In genomic region chr3:90491350-90491749, GRCm38 (mm10) we compare ENCODE assay signal across 8 mouse cellular contexts. TPM values are rescaled to one million over a fixed set of nuclear protein-coding genes. Genes with fewer than 3 reads are reported as not detected.
DNase-seq lines count a peak whose midpoint lies in the region; ATAC-seq and TF ChIP-seq lines count a peak whose summit lies in the region.

No protein-coding gene starts in this region.

- peak; percentile 50 for DNase-seq in adrenal gland, postnatal 14 days
- DNase-seq in adrenal gland, adult 8-10 months = no peak
- DNase-seq in kidney, postnatal 0 days (ENCODE audit: low spot score) = peak; percentile 43
- peak; percentile 70 for DNase-seq in T-cell, adult 2 months (ENCODE audit: low spot score)
- DNase-seq in limb, embryonic 14.5 days (ENCODE audit: low spot score) = peak; percentile 27
- DNase-seq in frontal cortex, postnatal 14 days (ENCODE audit: low spot score in 2 of 2) = no peak

- peaks cover 11% of the 10 kb centered on the region for H3K79me2 ChIP-seq in myocyte (ENCODE audit: control insufficient read depth, insufficient read depth)

- H3K4me3 ChIP-seq in kidney, postnatal 0 days (replicated peaks; ENCODE audit: low read depth, low read length) = no peak overlapping the region
- H3K4me3 ChIP-seq in kidney, embryonic 14.5 days (ENCODE audit: low read length) = no peak overlapping the region
- no peak overlapping the region for H3K4me3 ChIP-seq in limb, embryonic 14.5 days (replicated peaks; ENCODE audit: low read length)
- peak overlapping the region; percentile 30 for H3K4me3 ChIP-seq in myocyte

- no peaks in the 10 kb centered on the region for H3K27me3 ChIP-seq in kidney, postnatal 0 days (ENCODE audit: insufficient read depth, low read length)
- no peaks in the 10 kb centered on the region for H3K27me3 ChIP-seq in kidney, embryonic 14.5 days (ENCODE audit: control insufficient read depth, insufficient read depth, low read length)
- H3K27me3 ChIP-seq in limb, embryonic 14.5 days (ENCODE audit: control insufficient read depth, insufficient read depth, low read length) = no peaks in the 10 kb centered on the region
- H3K27me3 ChIP-seq in myocyte (ENCODE audit: control insufficient read depth, insufficient read depth, insufficient read length) = no peaks in the 10 kb centered on the region

- no peaks in the 10 kb centered on the region for H3K9me3 ChIP-seq in kidney, postnatal 0 days (replicated peaks; ENCODE audit: low read length)
- no peaks in the 10 kb centered on the region for H3K9me3 ChIP-seq in kidney, embryonic 14.5 days (ENCODE audit: control insufficient read depth, low read length)
- H3K9me3 ChIP-seq in limb, embryonic 14.5 days (ENCODE audit: control insufficient read depth, low read length) = no peaks in the 10 kb centered on the region

- peak; percentile 48; the same call in 1 of the 2 replicates for TF ChIP-seq CTCF in kidney, postnatal 0 days (IDR thresholded peaks at IDR 0.05; ENCODE audit: low read depth)

- no peak; the same call in 1 of the 2 replicates for ATAC-seq in kidney, postnatal 0 days (replicated peaks; ENCODE audit: low FRiP score, low read depth)
- no peak for ATAC-seq in kidney, embryonic 14.5 days (ENCODE audit: low FRiP score, low TSS enrichment)
- ATAC-seq in limb, embryonic 14.5 days (ENCODE audit: low FRiP score, low read depth) = no peak

- no peak overlapping the region for H3K4me2 ChIP-seq in kidney, postnatal 0 days (ENCODE audit: low read length)
- no peak overlapping the region for H3K4me2 ChIP-seq in kidney, embryonic 14.5 days (replicated peaks; ENCODE audit: low read depth, low read length)
- no peak overlapping the region for H3K4me2 ChIP-seq in limb, embryonic 14.5 days (replicated peaks; ENCODE audit: low read depth, low read length, severe bottlenecking)
- peak overlapping the region; percentile 16 for H3K4me2 ChIP-seq in myocyte (ENCODE audit: low read depth)

- 38% methylated on average over 2 of the region's 2 CpGs for WGBS in kidney, postnatal 0 days
- 40% methylated on average over 2 of the region's 2 CpGs for WGBS in kidney, embryonic 14.5 days
- 46% methylated on average over 2 of the region's 2 CpGs for WGBS in limb, embryonic 14.5 days

- H3K36me3 ChIP-seq in kidney, postnatal 0 days (ENCODE audit: insufficient read depth, low read length) = peaks cover 14% of the 10 kb centered on the region; the same call in 1 of the 2 replicates
- peaks cover 40% of the 10 kb centered on the region for H3K36me3 ChIP-seq in kidney, embryonic 14.5 days (ENCODE audit: control insufficient read depth, insufficient read depth, low read length)
- H3K36me3 ChIP-seq in limb, embryonic 14.5 days (ENCODE audit: control insufficient read depth, insufficient read depth, low read length) = peaks cover 36% of the 10 kb centered on the region
- peaks cover 30% of the 10 kb centered on the region for H3K36me3 ChIP-seq in myocyte (ENCODE audit: control insufficient read depth, insufficient read depth)

- peak overlapping the region; percentile 97 for H3ac ChIP-seq in myocyte (ENCODE audit: control insufficient read depth, insufficient read length)

- H3K9ac ChIP-seq in kidney, postnatal 0 days (ENCODE audit: low read depth, low read length) = no peak overlapping the region
- H3K9ac ChIP-seq in kidney, embryonic 14.5 days (ENCODE audit: low read depth, low read length) = no peak overlapping the region
- H3K9ac ChIP-seq in limb, embryonic 14.5 days (ENCODE audit: low read depth, low read length, severe bottlenecking) = no peak overlapping the region

- no peaks in the 10 kb centered on the region for H3K4me1 ChIP-seq in kidney, postnatal 0 days (replicated peaks; ENCODE audit: insufficient read depth, low read length)
- peaks cover 6% of the 10 kb centered on the region for H3K4me1 ChIP-seq in kidney, embryonic 14.5 days (ENCODE audit: control insufficient read depth, insufficient read depth, low read length)
- peaks cover 6% of the 10 kb centered on the region for H3K4me1 ChIP-seq in limb, embryonic 14.5 days (ENCODE audit: control insufficient read depth, insufficient read depth, low read length)

- no peak for TF ChIP-seq POLR2A in limb, embryonic 14.5 days (IDR thresholded peaks at IDR 0.05; ENCODE audit: borderline replicate concordance, extremely low read depth, insufficient read depth, insufficient read length)
- no peak for TF ChIP-seq POLR2A in myocyte (IDR thresholded peaks at IDR 0.05; ENCODE audit: insufficient read length, low read depth)

- no peak overlapping the region for H3K27ac ChIP-seq in kidney, postnatal 0 days
- H3K27ac ChIP-seq in kidney, embryonic 14.5 days (ENCODE audit: low read depth, low read length) = no peak overlapping the region
- no peak overlapping the region for H3K27ac ChIP-seq in limb, embryonic 14.5 days (replicated peaks; ENCODE audit: low read depth, low read length)

TF ChIP-seq in myocyte, 11 proteins besides CTCF, POLR2A, EP300 and RAD21:
- no peak for TF ChIP-seq E2F4 (IDR thresholded peaks at IDR 0.05; ENCODE audit: insufficient read depth)
- TF ChIP-seq CEBPB (IDR thresholded peaks at IDR 0.05; ENCODE audit: insufficient read depth, poor library complexity, severe bottlenecking) = no peak
- no peak for TF ChIP-seq MYOD1 (IDR thresholded peaks at IDR 0.05; ENCODE audit: control insufficient read depth in 1 of 3, insufficient read length in 2 of 3, low read depth in 2 of 3)
- no peak for TF ChIP-seq TCF12 (IDR thresholded peaks at IDR 0.05; ENCODE audit: insufficient read depth, poor library complexity, severe bottlenecking)
- no peak for TF ChIP-seq POLR2AphosphoS2 (IDR thresholded peaks at IDR 0.05; ENCODE audit: insufficient read length, low read depth)
- TF ChIP-seq SRF (IDR thresholded peaks at IDR 0.05; ENCODE audit: control insufficient read depth, insufficient read length, low read depth) = no peak
- no peak for TF ChIP-seq REST (IDR thresholded peaks at IDR 0.05; ENCODE audit: insufficient read depth, insufficient read length)
- no peak for TF ChIP-seq TCF3 (IDR thresholded peaks at IDR 0.05; ENCODE audit: insufficient read length, low read depth)
- TF ChIP-seq MAX (IDR thresholded peaks at IDR 0.05; ENCODE audit: low read depth) = no peak
- TF ChIP-seq MYOG (IDR thresholded peaks at IDR 0.05; ENCODE audit: control insufficient read depth in 1 of 3, insufficient read depth in 1 of 3, insufficient read length in 2 of 3, low read depth in 2 of 3) = no peak
- TF ChIP-seq USF1 (IDR thresholded peaks at IDR 0.05; ENCODE audit: low read depth) = no peak
TF ChIP-seq in myocyte: peak in this region for 0.

RNA-seq across cellular contexts. Expression of gene Snapin, which starts 0.5 kb away (rescaled TPM):
- total RNA-seq in adrenal gland, postnatal 14 days (2021) = 46.1 and 49.2 TPM in 2 replicates
- total RNA-seq in adrenal gland, adult 8-10 months (2022) = 100 to 1,000 TPM in 1 of 4 experiments, 10 to 100 TPM in 3; 73.3 to 105 (median 83.4) TPM
- polyA plus RNA-seq in kidney, postnatal 0 days (2015; fragmentation: Nextera tagmentation; extraction: Ambion mirVana) = 76.1 and 79.6 TPM in 2 replicates
- polyA plus RNA-seq in kidney, embryonic 14.5 days (2014; fragmentation: Nextera tagmentation; extraction: Ambion mirVana) = 58.5 and 67.6 TPM in 2 replicates
- polyA plus RNA-seq in limb, embryonic 14.5 days (2012; rRNA removed) = 54.8 and 57.8 TPM in 2 replicates
- 87.6 and 91.3 TPM in 2 replicates for polyA plus RNA-seq in limb, embryonic 14.5 days (2014; fragmentation: Nextera tagmentation; extraction: Ambion mirVana)
- 33.7 TPM for polyA plus RNA-seq in myocyte (2012; fragmentation: generic; extraction: Trizol)

RNA-seq across cellular contexts. Expression of gene Ilf2, which starts 15.4 kb away (rescaled TPM):
- total RNA-seq in adrenal gland, postnatal 14 days (2021) = 54.7 and 66.2 TPM in 2 replicates
- total RNA-seq in adrenal gland, adult 8-10 months (2022) = 10 to 100 TPM; 58.9 to 75.2 (median 67.3) TPM
- 118 and 134 TPM in 2 replicates for polyA plus RNA-seq in kidney, postnatal 0 days (2015; fragmentation: Nextera tagmentation; extraction: Ambion mirVana)
- polyA plus RNA-seq in kidney, embryonic 14.5 days (2014; fragmentation: Nextera tagmentation; extraction: Ambion mirVana) = 245 and 262 TPM in 2 replicates
- 117 and 137 TPM in 2 replicates for polyA plus RNA-seq in limb, embryonic 14.5 days (2012; rRNA removed)
- 169 and 186 TPM in 2 replicates for polyA plus RNA-seq in limb, embryonic 14.5 days (2014; fragmentation: Nextera tagmentation; extraction: Ambion mirVana)
- polyA plus RNA-seq in myocyte (2012; fragmentation: generic; extraction: Trizol) = 50.4 TPM

RNA-seq across cellular contexts. Expression of gene Chtop, which starts 17.9 kb away (rescaled TPM):
- total RNA-seq in adrenal gland, postnatal 14 days (2021) = 108 and 112 TPM in 2 replicates
- total RNA-seq in adrenal gland, adult 8-10 months (2022) = 100 to 1,000 TPM; 114 to 130 (median 125) TPM
- polyA plus RNA-seq in kidney, postnatal 0 days (2015; fragmentation: Nextera tagmentation; extraction: Ambion mirVana) = 122 and 126 TPM in 2 replicates
- 98.8 and 105 TPM in 2 replicates for polyA plus RNA-seq in kidney, embryonic 14.5 days (2014; fragmentation: Nextera tagmentation; extraction: Ambion mirVana)
- 155 and 169 TPM in 2 replicates for polyA plus RNA-seq in limb, embryonic 14.5 days (2012; rRNA removed)
- 103 and 114 TPM in 2 replicates for polyA plus RNA-seq in limb, embryonic 14.5 days (2014; fragmentation: Nextera tagmentation; extraction: Ambion mirVana)
- polyA plus RNA-seq in myocyte (2012; fragmentation: generic; extraction: Trizol) = 108 TPM

RNA-seq across cellular contexts. Expression of gene S100a1, which starts 22.8 kb away (rescaled TPM):
- total RNA-seq in adrenal gland, postnatal 14 days (2021) = 294 and 337 TPM in 2 replicates
- 100 to 1,000 TPM in 2 of 4 experiments, 10 to 100 TPM in 2; 80.7 to 112 (median 94.7) TPM for total RNA-seq in adrenal gland, adult 8-10 months (2022)
- polyA plus RNA-seq in kidney, postnatal 0 days (2015; fragmentation: Nextera tagmentation; extraction: Ambion mirVana) = 336 and 353 TPM in 2 replicates
- 50.7 and 55.9 TPM in 2 replicates for polyA plus RNA-seq in kidney, embryonic 14.5 days (2014; fragmentation: Nextera tagmentation; extraction: Ambion mirVana)
- 23.6 and 33.6 TPM in 2 replicates for polyA plus RNA-seq in limb, embryonic 14.5 days (2012; rRNA removed)
- 30.2 and 32.5 TPM in 2 replicates for polyA plus RNA-seq in limb, embryonic 14.5 days (2014; fragmentation: Nextera tagmentation; extraction: Ambion mirVana)
- polyA plus RNA-seq in myocyte (2012; fragmentation: generic; extraction: Trizol) = 189 TPM

RNA-seq across cellular contexts. Expression of gene S100a13, which starts 22.9 kb away (rescaled TPM):
- 75.0 and 84.7 TPM in 2 replicates for total RNA-seq in adrenal gland, postnatal 14 days (2021)
- total RNA-seq in adrenal gland, adult 8-10 months (2022) = 10 to 100 TPM; 21.7 to 26.9 (median 23.4) TPM
- polyA plus RNA-seq in kidney, postnatal 0 days (2015; fragmentation: Nextera tagmentation; extraction: Ambion mirVana) = 72.2 and 78.5 TPM in 2 replicates
- polyA plus RNA-seq in kidney, embryonic 14.5 days (2014; fragmentation: Nextera tagmentation; extraction: Ambion mirVana) = 30.2 and 38.0 TPM in 2 replicates
- 21.7 and 34.1 TPM in 2 replicates for polyA plus RNA-seq in limb, embryonic 14.5 days (2012; rRNA removed)
- polyA plus RNA-seq in limb, embryonic 14.5 days (2014; fragmentation: Nextera tagmentation; extraction: Ambion mirVana) = 37.1 and 44.7 TPM in 2 replicates
- 106 TPM for polyA plus RNA-seq in myocyte (2012; fragmentation: generic; extraction: Trizol)

Comparison
In these comparisons a context has a peak if more than half of its experiments do, and no peak if none do; other contexts are left out.
1. DNase-seq: peak in adrenal gland, postnatal 14 days (single experiment), kidney, postnatal 0 days (single experiment), T-cell, adult 2 months (single experiment) and limb, embryonic 14.5 days (single experiment); none in adrenal gland, adult 8-10 months (single experiment) and frontal cortex, postnatal 14 days (0 of 2).